Mouse (Mus musculus): Measurements from ENCODE around the gene Zfp618. TPM values are rescaled to one million over a fixed set of nuclear protein-coding genes. Genes with fewer than 3 reads are reported as not detected.

The Zfp618 gene
- polyA plus RNA-seq, 1 experiment from 2014 or later: 26.6 TPM

DNA sequence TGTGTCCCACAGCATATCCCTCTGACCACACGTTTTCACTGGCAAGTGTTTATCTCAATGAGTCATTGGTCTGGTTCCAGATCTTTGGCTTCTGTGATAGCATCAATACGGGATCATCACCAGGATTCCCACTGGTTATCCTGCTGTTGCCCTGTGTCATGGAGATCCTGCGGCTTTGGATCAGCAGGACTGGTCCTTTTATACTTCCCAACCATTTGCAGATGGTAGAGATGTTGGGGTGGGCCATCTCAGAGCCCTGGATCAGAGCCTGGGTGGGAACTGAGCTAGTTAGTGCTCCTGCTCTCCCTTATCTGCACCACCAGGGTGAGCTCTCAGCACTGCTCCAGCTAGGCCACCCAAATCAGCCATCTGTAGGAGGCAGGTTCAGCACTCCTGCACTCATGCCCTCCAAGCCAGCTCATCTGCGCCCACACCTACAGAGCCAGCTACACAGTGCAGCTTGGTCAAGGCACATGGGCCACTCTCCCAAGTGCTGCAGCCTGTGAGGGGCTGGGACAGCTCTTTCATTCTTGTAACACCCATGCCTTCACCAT, 21.0 kb upstream of the Zfp618 start:
- 52% methylated on average over 4 of the region's 4 CpGs for WGBS
- Histone ChIP-seq H3K4me3 (replicated peaks; ENCODE audit: low read depth, low read length) (no peak overlapping the region), H3K27me3 (ENCODE audit: insufficient read depth, low read length) (no peaks in the 10 kb centered on the region), H3K4me1 (replicated peaks; ENCODE audit: insufficient read depth, low read length) (no peaks in the 10 kb centered on the region), H3K36me3 (ENCODE audit: insufficient read depth, low read length) (no peaks in the 10 kb centered on the region), H3K27ac (no peak overlapping the region), H3K4me2 (ENCODE audit: low read length) (no peak overlapping the region), H3K9ac (ENCODE audit: low read depth, low read length) (no peak overlapping the region), H3K9me3 (replicated peaks; ENCODE audit: low read length) (no peaks in the 10 kb centered on the region)
- peak; percentile 53 for DNase-seq (ENCODE audit: low spot score)
- peak; percentile 46; the same call in 1 of the 2 replicates for ATAC-seq (replicated peaks; ENCODE audit: low FRiP score, low read depth)
- peak; percentile 79 for TF ChIP-seq CTCF (IDR thresholded peaks at IDR 0.05; ENCODE audit: low read depth)

DNA sequence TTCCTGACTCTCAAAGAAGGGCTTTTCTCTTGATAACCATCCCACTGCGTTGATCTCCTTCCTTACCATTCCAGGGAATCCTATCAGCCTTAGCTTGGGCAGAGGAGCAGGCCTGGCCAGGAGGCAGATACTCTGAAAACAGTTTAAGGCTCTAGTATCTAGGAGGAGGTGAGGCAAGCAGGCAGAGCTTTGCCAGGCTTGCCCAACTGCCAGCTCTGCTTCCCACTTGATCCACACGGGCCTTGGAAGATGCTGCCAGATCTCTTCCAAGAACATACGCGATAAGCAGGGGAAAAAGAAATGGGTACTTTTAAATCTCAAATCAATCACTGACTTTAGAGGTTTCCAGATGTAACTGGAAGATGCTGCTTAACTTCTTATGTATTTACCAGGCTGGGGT, 1.6 kb upstream of the Zfp618 start:
- no peaks in the 10 kb centered on the region for H3K36me3 ChIP-seq (ENCODE audit: insufficient read depth, low read length)
- no peak for TF ChIP-seq CTCF (IDR thresholded peaks at IDR 0.05; ENCODE audit: low read depth)
- no peaks in the 10 kb centered on the region for H3K4me1 ChIP-seq (replicated peaks; ENCODE audit: insufficient read depth, low read length)
- H3K9me3 ChIP-seq (replicated peaks; ENCODE audit: low read length): no peaks in the 10 kb centered on the region
- DNase-seq (ENCODE audit: low spot score) (no peak), ATAC-seq (replicated peaks; ENCODE audit: low FRiP score, low read depth) (no peak)
- WGBS: 73% methylated on average over 4 of the region's 4 CpGs
- H3K27ac ChIP-seq: no peak overlapping the region
- no peak overlapping the region for H3K4me2 ChIP-seq (ENCODE audit: low read length)
- H3K4me3 ChIP-seq (replicated peaks; ENCODE audit: low read depth, low read length): no peak overlapping the region
- no peak overlapping the region for H3K9ac ChIP-seq (ENCODE audit: low read depth, low read length)
- no peaks in the 10 kb centered on the region for H3K27me3 ChIP-seq (ENCODE audit: insufficient read depth, low read length)

DNA sequence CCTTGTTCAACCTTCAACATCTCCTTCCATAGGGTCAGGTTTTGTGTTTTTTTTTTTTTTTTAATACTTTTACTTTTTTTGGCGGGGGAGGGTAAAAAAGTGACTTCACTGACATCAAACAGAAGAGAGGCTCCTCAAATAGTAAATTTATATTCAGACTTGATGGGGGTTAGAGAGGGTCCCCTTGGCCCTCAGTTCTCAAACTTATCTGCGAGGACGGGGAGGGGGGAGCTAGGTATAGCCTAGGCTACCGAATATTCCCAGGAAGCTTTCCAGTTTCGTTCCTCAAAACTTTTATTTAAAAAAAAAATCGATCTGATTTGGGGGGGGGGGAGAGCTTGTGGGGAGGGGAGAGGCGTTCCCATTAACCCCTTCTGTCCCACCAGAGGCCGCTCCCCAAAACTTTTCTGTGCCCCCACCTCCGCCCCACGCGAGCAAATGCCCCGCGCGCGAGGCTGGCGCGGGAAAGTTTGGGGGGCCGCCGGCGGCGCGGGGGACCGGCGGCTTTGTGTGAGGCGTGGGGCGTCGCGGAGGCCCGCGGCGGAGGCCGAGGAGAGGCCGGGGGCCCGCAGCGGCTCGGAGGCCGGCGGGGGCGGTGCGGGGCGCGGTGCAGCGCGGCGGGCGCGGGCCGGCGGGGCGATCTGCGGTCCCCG, 403 bp upstream of the Zfp618 start:
- TF ChIP-seq CTCF (IDR thresholded peaks at IDR 0.05; ENCODE audit: low read depth): no peak
- no peaks in the 10 kb centered on the region for H3K9me3 ChIP-seq (replicated peaks; ENCODE audit: low read length)
- WGBS: 2% methylated on average over 33 of the region's 52 CpGs
- H3K9ac ChIP-seq (ENCODE audit: low read depth, low read length): peak overlapping the region; percentile 100
- peak overlapping the region; percentile 98 for H3K27ac ChIP-seq
- DNase-seq (ENCODE audit: low spot score) (peak; percentile 49), ATAC-seq (replicated peaks; ENCODE audit: low FRiP score, low read depth) (peak; percentile 60)
- H3K4me3 ChIP-seq (replicated peaks; ENCODE audit: low read depth, low read length): peak overlapping the region; percentile 91
- H3K36me3 ChIP-seq (ENCODE audit: insufficient read depth, low read length): no peaks in the 10 kb centered on the region
- peak overlapping the region; percentile 80 for H3K4me2 ChIP-seq (ENCODE audit: low read length)
- H3K27me3 ChIP-seq (ENCODE audit: insufficient read depth, low read length): no peaks in the 10 kb centered on the region
- peaks cover 5% of the 10 kb centered on the region; the same call in 1 of the 2 replicates for H3K4me1 ChIP-seq (replicated peaks; ENCODE audit: insufficient read depth, low read length)

DNA sequence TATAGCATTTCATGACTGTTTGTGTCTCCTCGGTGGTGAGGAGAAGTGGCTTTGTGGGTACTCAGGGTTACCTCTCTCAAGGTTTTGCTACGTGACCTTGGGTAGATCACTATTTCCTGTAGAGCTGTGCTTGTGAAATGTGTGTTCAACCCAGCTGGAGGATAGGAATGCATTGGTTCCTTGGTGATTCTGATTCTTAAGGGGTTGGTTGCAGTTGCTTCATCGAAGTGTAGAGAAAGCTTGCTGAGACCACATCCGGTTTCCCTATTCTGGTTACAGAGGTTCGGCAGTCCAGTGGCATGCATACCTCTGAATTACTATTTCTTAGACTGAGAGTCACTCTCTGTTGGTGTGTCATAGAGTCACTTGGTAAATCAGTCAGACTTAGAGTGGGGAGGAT, 4.2 kb downstream of the Zfp618 start:
- 76% methylated on average over 5 of the region's 5 CpGs for WGBS
- no peak for DNase-seq (ENCODE audit: low spot score)
- no peak for TF ChIP-seq CTCF (IDR thresholded peaks at IDR 0.05; ENCODE audit: low read depth)
- H3K9me3 ChIP-seq (replicated peaks; ENCODE audit: low read length): no peaks in the 10 kb centered on the region
- H3K27ac ChIP-seq: no peak overlapping the region
- no peak overlapping the region for H3K9ac ChIP-seq (ENCODE audit: low read depth, low read length)
- H3K4me3 ChIP-seq (replicated peaks; ENCODE audit: low read depth, low read length): no peak overlapping the region
- ATAC-seq (replicated peaks; ENCODE audit: low FRiP score, low read depth): no peak
- peaks cover 5% of the 10 kb centered on the region; the same call in 1 of the 2 replicates for H3K4me1 ChIP-seq (replicated peaks; ENCODE audit: insufficient read depth, low read length)
- no peaks in the 10 kb centered on the region for H3K36me3 ChIP-seq (ENCODE audit: insufficient read depth, low read length)
- no peaks in the 10 kb centered on the region for H3K27me3 ChIP-seq (ENCODE audit: insufficient read depth, low read length)
- no peak overlapping the region for H3K4me2 ChIP-seq (ENCODE audit: low read length)

DNA sequence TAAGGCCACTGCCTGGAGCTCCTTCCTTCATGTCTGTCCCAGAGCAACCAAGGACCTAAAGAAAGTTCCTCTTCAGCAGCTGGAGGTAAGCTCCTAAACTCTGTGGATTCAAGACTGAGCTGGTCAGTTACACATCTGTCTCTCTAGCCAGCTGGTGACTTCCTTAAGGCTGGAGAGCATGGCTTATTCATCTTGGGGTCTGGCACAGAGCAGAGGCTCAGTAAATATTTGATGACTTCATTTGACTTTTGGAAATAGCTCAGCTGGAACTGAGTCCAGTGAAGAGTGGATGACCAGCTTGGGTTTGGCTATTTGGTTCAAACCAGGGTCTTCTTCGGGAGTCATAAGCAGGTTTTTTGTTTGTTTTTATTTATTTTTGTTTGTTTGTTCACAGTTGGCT, 6.6 kb downstream of the Zfp618 start:
- DNase-seq (ENCODE audit: low spot score) (peak; percentile 32), ATAC-seq (replicated peaks; ENCODE audit: low FRiP score, low read depth) (no peak)
- Histone ChIP-seq H3K9me3 (replicated peaks; ENCODE audit: low read length) (no peaks in the 10 kb centered on the region), H3K27me3 (ENCODE audit: insufficient read depth, low read length) (no peaks in the 10 kb centered on the region), H3K9ac (ENCODE audit: low read depth, low read length) (no peak overlapping the region), H3K36me3 (ENCODE audit: insufficient read depth, low read length) (no peaks in the 10 kb centered on the region), H3K4me2 (ENCODE audit: low read length) (no peak overlapping the region), H3K27ac (no peak overlapping the region), H3K4me3 (replicated peaks; ENCODE audit: low read depth, low read length) (no peak overlapping the region), H3K4me1 (replicated peaks; ENCODE audit: insufficient read depth, low read length) (peaks cover 5% of the 10 kb centered on the region; the same call in 1 of the 2 replicates)
- 82% methylated on average over 1 of the region's 1 CpGs for WGBS
- no peak for TF ChIP-seq CTCF (IDR thresholded peaks at IDR 0.05; ENCODE audit: low read depth)

DNA sequence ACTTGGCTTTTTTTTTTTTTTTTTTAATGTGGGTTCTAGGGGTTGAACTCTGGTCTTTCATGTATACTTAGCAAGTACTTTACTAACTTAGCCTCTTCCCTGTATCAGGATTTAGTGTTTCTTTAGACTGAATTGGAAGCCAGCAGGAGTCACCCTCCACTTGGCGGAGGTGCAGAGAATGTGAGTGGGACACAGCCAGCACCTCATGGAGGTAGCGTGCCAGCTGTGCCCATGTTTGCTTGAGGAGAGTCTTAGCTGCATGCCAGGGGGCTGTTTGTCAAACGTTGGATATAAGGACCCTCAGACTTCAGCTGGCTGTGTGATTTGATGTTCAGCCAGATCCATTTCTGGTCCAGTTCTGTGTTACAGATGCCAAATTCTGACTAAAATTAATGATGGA, 7.7 kb downstream of the Zfp618 start:
- peaks cover 8% of the 10 kb centered on the region; the same call in 1 of the 2 replicates for H3K4me1 ChIP-seq (replicated peaks; ENCODE audit: insufficient read depth, low read length)
- TF ChIP-seq CTCF (IDR thresholded peaks at IDR 0.05; ENCODE audit: low read depth): no peak
- ATAC-seq (replicated peaks; ENCODE audit: low FRiP score, low read depth): no peak

More for the DNA sequence above, 7.7 kb downstream of the Zfp618 start:
- no peaks in the 10 kb centered on the region for H3K36me3 ChIP-seq (ENCODE audit: insufficient read depth, low read length)
- no peak overlapping the region for H3K9ac ChIP-seq (ENCODE audit: low read depth, low read length)
- no peak overlapping the region for H3K4me2 ChIP-seq (ENCODE audit: low read length)
- no peaks in the 10 kb centered on the region for H3K9me3 ChIP-seq (replicated peaks; ENCODE audit: low read length)
- WGBS: 71% methylated on average over 3 of the region's 3 CpGs
- H3K27me3 ChIP-seq (ENCODE audit: insufficient read depth, low read length): no peaks in the 10 kb centered on the region
- H3K4me3 ChIP-seq (replicated peaks; ENCODE audit: low read depth, low read length): no peak overlapping the region
- no peak for DNase-seq (ENCODE audit: low spot score)
- H3K27ac ChIP-seq: no peak overlapping the region

All from kidney, postnatal 0 days (tissue).